Mouse (Mus musculus) heart, adult 2 months (tissue): ENCODE measurements around the gene Pten.

Experiments used
- CTCF ChIP-seq: fragments of 200-600 bp; IDR thresholded peaks from 2 replicates; pipeline ENCODE4 v1.8.1; 2022; ENCODE audit warnings: antibody characterized with exemption, mild to moderate bottlenecking, moderate library complexity
- EP300 ChIP-seq: fragments of 200-500 bp; IDR thresholded peaks from 2 replicates; pipeline ENCODE4 v1.6.1; 2011; ENCODE audit warnings: low read depth, low read length, control low read depth; ENCODE audit not compliant: insufficient read depth
- POLR2A ChIP-seq: fragments of 200-500 bp; IDR thresholded peaks from 2 replicates; pipeline ENCODE4 v1.6.1; 2011; ENCODE audit warnings: mild to moderate bottlenecking, low read depth, low read length, control low read depth; ENCODE audit not compliant: insufficient read depth

DNA sequence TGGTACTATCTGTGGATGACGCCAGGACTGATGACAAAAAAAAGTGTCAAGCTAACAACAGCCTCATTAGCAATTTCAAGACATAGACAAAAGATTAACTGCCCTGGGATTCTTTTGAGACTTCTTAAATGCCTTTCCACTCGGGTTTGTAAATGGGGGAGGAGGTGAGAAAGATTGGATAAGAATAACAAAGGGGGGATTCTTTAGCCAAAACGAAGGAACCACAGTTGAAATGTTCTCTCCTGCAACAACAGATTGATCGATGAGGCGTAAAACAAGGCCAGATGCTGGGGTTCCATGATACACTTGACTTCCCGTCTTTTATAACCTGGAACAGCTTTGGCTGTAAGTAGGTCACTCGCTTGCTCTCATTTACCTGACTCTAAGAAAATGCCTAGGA, 33.5 kb upstream of the Pten start:
- TF ChIP-seq CTCF (no peak), POLR2A (no peak), EP300 (no peak)
